Mouse (Mus musculus) limb, embryonic 14.5 days (tissue): ENCODE measurements at regions not wholly inside any gene's neighbourhood (a gene's known extent, or its start where the extent isn't known, plus 50 kb on each side); places are given as distances from the start of the nearest gene placed in this dataset.

ENCODE experiments used
- ATAC-seq: fragments of 200-750 bp; cut with Nextera tagmentation; 2 replicates; pipeline ENCODE4 v1.8.0; 2017; ENCODE audit warnings: low read depth, moderate number of reproducible peaks, moderate TSS enrichment; ENCODE audit not compliant: low FRiP score
- DNase-seq: peaks from one replicate; pipeline ENCODE4 v3.0.0-alpha.2; 2015; ENCODE audit warnings: low spot score
- H3K27ac ChIP-seq: fragments of 300-500 bp; sonication (generic); replicated peaks from 2 replicates; pipeline ENCODE4 v1.5.1; 2014; ENCODE audit warnings: low read depth, mild to moderate bottlenecking, low read length, moderate library complexity, mixed read lengths
- H3K27me3 ChIP-seq: fragments of 300-500 bp; sonication (generic); 2 replicates; pipeline ENCODE4 v1.6.1; 2014; ENCODE audit warnings: low read length, mixed read lengths; ENCODE audit not compliant: control insufficient read depth, insufficient read depth
- H3K36me3 ChIP-seq: fragments of 300-500 bp; sonication (generic); 2 replicates; pipeline ENCODE4 v1.6.1; 2014; ENCODE audit warnings: mild to moderate bottlenecking, low read length, moderate library complexity, mixed read lengths; ENCODE audit not compliant: control insufficient read depth, insufficient read depth
- H3K4me1 ChIP-seq: fragments of 300-500 bp; sonication (generic); 2 replicates; pipeline ENCODE4 v1.6.1; 2014; ENCODE audit warnings: antibody characterized with exemption, low read length, mixed read lengths; ENCODE audit not compliant: control insufficient read depth, insufficient read depth
- H3K4me2 ChIP-seq: fragments of 300-500 bp; sonication (generic); replicated peaks from 2 replicates; pipeline ENCODE4 v1.6.1; 2014; ENCODE audit warnings: low read depth, mild to moderate bottlenecking, low read length, moderate library complexity; ENCODE audit not compliant: severe bottlenecking
- H3K4me3 ChIP-seq: fragments of 300-500 bp; sonication (generic); replicated peaks from 2 replicates; pipeline ENCODE4 v1.5.1; 2014; ENCODE audit warnings: low read length
- H3K9ac ChIP-seq: fragments of 300-500 bp; sonication (generic); 2 replicates; pipeline ENCODE4 v1.6.1; 2014; ENCODE audit warnings: mild to moderate bottlenecking, low read depth, low read length, moderate library complexity; ENCODE audit not compliant: severe bottlenecking
- H3K9me3 ChIP-seq: fragments of 300-500 bp; sonication (generic); 2 replicates; pipeline ENCODE4 v1.6.1; 2016; ENCODE audit warnings: low read length; ENCODE audit not compliant: control insufficient read depth
- POLR2A ChIP-seq: fragments of 200-500 bp; IDR thresholded peaks from 2 replicates; pipeline ENCODE4 v1.8.0; 2012; ENCODE audit warnings: inconsistent platforms, mild to moderate bottlenecking, moderate library complexity, borderline replicate concordance; ENCODE audit not compliant: insufficient read depth, insufficient read length; ENCODE audit errors: extremely low read depth
- WGBS: fragments of 180-500 bp; shearing (Covaris S2); extraction: QIAGEN DNeasy Blood & Tissue Kit; methylation state at CpG from one replicate; pipeline ENCODE4 v1.1.7; 2014; 5-methylcytosine and 5-hydroxymethylcytosine counted together

DNA sequence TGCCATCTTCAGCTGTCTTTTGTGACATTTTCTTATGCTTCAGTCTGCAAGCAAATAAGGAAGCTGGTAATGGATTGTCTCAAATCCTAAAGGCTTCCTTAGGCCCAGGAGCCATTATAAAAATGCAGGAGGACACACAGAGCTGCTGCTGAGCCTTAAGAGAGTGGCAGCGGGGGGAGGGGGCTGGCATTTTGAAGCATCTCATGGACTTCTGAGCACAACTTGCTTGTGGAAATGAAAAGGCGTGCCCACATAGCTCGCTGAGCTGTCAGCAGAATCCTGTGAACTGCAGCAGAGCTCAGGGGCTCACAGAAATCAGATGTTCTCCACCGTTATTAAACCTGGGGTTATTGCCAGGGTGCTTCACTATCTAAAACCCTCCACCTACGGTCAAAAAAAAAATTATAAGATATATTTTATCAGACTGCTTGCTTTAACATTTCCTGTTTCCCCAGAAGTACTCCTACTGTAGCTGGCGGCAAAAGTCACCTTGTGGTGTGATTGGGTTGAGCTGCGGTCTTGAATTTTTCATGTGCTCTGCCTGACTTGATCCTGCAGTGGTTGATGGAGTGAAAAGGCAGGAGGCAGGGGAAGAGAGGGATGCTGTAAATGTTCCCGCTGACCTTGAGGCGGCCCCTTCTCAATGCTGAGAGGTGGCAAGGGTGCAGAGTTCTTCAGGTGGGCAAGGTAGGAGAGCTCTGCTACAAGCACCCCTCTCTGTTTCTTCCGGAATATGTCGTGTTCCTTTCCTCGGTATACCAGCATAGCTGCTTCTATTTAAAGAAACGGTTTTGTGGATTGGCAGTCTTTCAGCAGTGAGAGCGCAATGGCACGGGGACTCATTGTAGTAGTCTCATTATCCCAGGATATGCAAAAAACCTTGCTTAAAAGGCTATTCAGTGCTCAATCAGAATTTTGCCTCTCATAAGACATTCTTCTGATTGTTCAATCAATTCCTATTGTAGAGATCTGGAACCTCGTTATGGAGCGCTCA is 71.4 kb upstream of the Krr1 start:
- Histone ChIP-seq H3K27me3 (no peaks in the 10 kb centered on the region), H3K9ac (no peak overlapping the region), H3K9me3 (no peaks in the 10 kb centered on the region), H3K36me3 (no peaks in the 10 kb centered on the region), H3K4me3 (no peak overlapping the region), H3K4me1 (no peaks in the 10 kb centered on the region), H3K4me2 (no peak overlapping the region), H3K27ac (no peak overlapping the region)
- no peak for ATAC-seq
- no peak for TF ChIP-seq POLR2A
- 66% methylated on average over 17 of the region's 17 CpGs for WGBS
- no peak for DNase-seq

DNA sequence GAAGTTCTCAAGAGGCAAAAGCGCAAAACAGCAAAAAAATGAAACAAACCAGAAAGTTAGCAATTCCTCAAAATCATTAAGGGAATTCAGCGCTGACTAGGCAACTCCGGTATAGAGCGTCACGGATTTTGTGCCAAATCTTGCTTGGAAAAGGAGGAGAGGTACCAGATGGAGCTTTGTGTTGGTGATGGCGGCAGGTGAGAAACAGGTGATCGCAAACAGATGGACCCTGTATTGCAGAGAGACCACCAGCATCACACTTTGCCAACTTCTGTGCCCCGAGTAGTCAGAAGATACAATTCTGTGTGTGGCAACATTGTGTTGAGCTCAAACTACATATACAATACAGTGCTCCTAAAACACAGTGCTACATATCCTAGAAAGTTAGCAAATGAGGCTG is 68.5 kb upstream of the Krr1 start:
- no peaks in the 10 kb centered on the region for H3K27me3 ChIP-seq
- H3K9ac ChIP-seq = no peak overlapping the region
- H3K4me2 ChIP-seq = no peak overlapping the region
- no peaks in the 10 kb centered on the region for H3K36me3 ChIP-seq
- H3K9me3 ChIP-seq = no peaks in the 10 kb centered on the region
- H3K27ac ChIP-seq = no peak overlapping the region
- ATAC-seq (no peak), DNase-seq (no peak)
- WGBS = 89% methylated on average over 8 of the region's 8 CpGs
- H3K4me3 ChIP-seq = no peak overlapping the region
- no peak for TF ChIP-seq POLR2A
- no peaks in the 10 kb centered on the region for H3K4me1 ChIP-seq

GRCm38 (mm10) chr10:111907836-111908235 is 64.6 kb upstream of the Krr1 start:
- Histone ChIP-seq H3K9me3 (no peaks in the 10 kb centered on the region), H3K27me3 (no peaks in the 10 kb centered on the region), H3K4me1 (no peaks in the 10 kb centered on the region), H3K4me3 (no peak overlapping the region), H3K27ac (no peak overlapping the region), H3K9ac (no peak overlapping the region), H3K36me3 (no peaks in the 10 kb centered on the region), H3K4me2 (no peak overlapping the region)
- 76% methylated on average over 5 of the region's 5 CpGs for WGBS
- ATAC-seq = no peak
- TF ChIP-seq POLR2A = no peak
- DNase-seq = no peak

- H3K4me1 ChIP-seq = no peaks in the 10 kb centered on the region
- no peak for DNase-seq
- H3K27ac ChIP-seq = no peak overlapping the region
- no peak overlapping the region for H3K4me2 ChIP-seq
- no peaks in the 10 kb centered on the region for H3K36me3 ChIP-seq
- no peak for ATAC-seq
- no peak for TF ChIP-seq POLR2A
- 93% methylated on average over 6 of the region's 6 CpGs for WGBS
- H3K27me3 ChIP-seq = no peaks in the 10 kb centered on the region
- no peak overlapping the region for H3K9ac ChIP-seq
- H3K9me3 ChIP-seq = no peaks in the 10 kb centered on the region
- H3K4me3 ChIP-seq = no peak overlapping the region
Measured at GRCm38 (mm10) chr10:111912561-111912960, 59.9 kb upstream of the Krr1 start.

DNA sequence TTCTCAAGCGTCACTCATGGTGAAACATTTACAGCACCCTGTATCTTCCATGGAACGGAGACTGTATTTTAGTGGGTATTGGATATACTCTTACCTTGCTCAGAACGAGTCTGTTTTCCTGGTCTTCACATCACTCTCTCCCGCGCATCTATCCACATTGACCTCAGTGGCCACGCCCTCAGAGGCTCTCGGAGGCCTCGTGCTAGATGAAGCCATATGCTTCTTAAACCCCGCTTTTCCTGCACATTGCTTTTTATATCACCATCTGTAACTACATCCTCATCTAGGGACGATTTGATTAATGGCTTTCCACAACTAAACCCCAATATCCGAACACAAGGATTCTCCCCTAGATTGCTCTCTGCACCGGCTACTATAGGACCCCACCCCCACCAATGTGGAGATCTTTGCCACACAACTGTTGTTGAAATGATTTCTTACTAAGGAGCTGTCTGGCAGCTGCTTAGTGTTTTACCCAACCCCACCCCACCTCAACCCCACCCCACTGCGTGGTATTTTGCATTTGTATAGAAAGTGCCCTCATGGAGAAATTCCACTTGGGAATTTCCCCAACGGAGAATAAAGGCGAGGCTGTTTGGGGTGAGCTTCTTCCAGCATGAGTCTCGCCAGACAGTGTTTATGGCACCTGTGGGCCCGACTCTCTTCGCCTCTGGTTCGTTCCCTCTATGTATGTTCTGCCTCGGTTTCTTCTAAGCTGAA is 59.2 kb upstream of the Krr1 start:
- H3K9me3 ChIP-seq = no peaks in the 10 kb centered on the region
- no peak overlapping the region for H3K4me2 ChIP-seq
- no peak overlapping the region for H3K4me3 ChIP-seq
- DNase-seq = no peak
- no peak for ATAC-seq
- no peaks in the 10 kb centered on the region for H3K27me3 ChIP-seq
- no peaks in the 10 kb centered on the region for H3K4me1 ChIP-seq
- 79% methylated on average over 20 of the region's 20 CpGs for WGBS
- no peak for TF ChIP-seq POLR2A
- no peaks in the 10 kb centered on the region for H3K36me3 ChIP-seq
- no peak overlapping the region for H3K27ac ChIP-seq
- H3K9ac ChIP-seq = no peak overlapping the region
